Mouse (Mus musculus): ENCODE measurements at regions not wholly inside any gene's neighbourhood (a gene's known extent, or its start where the extent isn't known, plus 50 kb on each side); places are given as distances from the start of the nearest gene placed in this dataset.

GRCm38 (mm10) chr6:89069108-89069507 lies 167.1 kb downstream of the Tpra1 start:
- Histone ChIP-seq H3K27ac (replicated peaks; ENCODE audit: low read depth, low read length) (no peak overlapping the region), H3K4me3 (ENCODE audit: low read depth, low read length) (no peak overlapping the region), H3K9me3 (replicated peaks; ENCODE audit: control insufficient read depth, low read length) (no peaks in the 10 kb centered on the region), H3K36me3 (replicated peaks; ENCODE audit: control insufficient read depth, insufficient read depth, low read depth, low read length) (no peaks in the 10 kb centered on the region), H3K9ac (replicated peaks; ENCODE audit: low read length) (no peak overlapping the region), H3K4me2 (ENCODE audit: low read depth, low read length) (no peak overlapping the region), H3K4me1 (ENCODE audit: control insufficient read depth, insufficient read depth, low read length) (no peaks in the 10 kb centered on the region), H3K27me3 (ENCODE audit: control insufficient read depth, insufficient read depth, low read length) (no peaks in the 10 kb centered on the region)
- DNase-seq (ENCODE audit: low spot score) = no peak
- WGBS = 84% methylated on average over 5 of the region's 5 CpGs
- ATAC-seq (replicated peaks; ENCODE audit: insufficient number of reproducible peaks, low FRiP score, low TSS enrichment, low read depth) = no peak

- H3K9ac ChIP-seq (replicated peaks; ENCODE audit: low read length) = no peak overlapping the region
Measured at GRCm38 (mm10) chr6:89070011-89070410, 168.0 kb downstream of the Tpra1 start.

DNA sequence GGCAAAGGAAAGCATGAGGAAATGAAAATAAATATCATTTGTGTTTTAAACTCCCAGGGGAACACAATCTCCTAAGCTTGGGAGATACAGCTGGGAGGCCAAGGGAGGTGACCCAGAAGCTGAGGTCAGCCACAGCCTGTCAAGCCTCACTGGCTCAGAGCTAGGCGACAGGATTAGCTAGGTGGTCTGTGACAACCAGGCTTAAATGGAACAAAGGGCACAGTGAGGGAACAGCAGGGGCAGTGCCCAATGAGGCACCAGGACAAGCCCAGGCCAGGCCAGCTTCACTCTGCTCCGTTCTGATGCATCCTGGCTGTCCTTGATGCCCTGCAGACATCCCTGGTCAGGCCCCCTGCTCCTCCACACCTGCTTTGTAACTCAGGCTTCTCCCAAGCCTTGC lies 169.7 kb downstream of the Tpra1 start:
- Histone ChIP-seq H3K9ac (replicated peaks; ENCODE audit: low read length) (no peak overlapping the region), H3K27ac (replicated peaks; ENCODE audit: low read depth, low read length) (no peak overlapping the region), H3K4me3 (ENCODE audit: low read depth, low read length) (no peak overlapping the region), H3K4me1 (ENCODE audit: control insufficient read depth, insufficient read depth, low read length) (no peaks in the 10 kb centered on the region), H3K4me2 (ENCODE audit: low read depth, low read length) (no peak overlapping the region), H3K27me3 (ENCODE audit: control insufficient read depth, insufficient read depth, low read length) (no peaks in the 10 kb centered on the region), H3K36me3 (replicated peaks; ENCODE audit: control insufficient read depth, insufficient read depth, low read depth, low read length) (no peaks in the 10 kb centered on the region), H3K9me3 (replicated peaks; ENCODE audit: control insufficient read depth, low read length) (no peaks in the 10 kb centered on the region)
- ATAC-seq (replicated peaks; ENCODE audit: insufficient number of reproducible peaks, low FRiP score, low TSS enrichment, low read depth) (no peak), DNase-seq (ENCODE audit: low spot score) (no peak)
- WGBS = 0% methylated on average over 2 of the region's 2 CpGs

More at GRCm38 (mm10) chr6:89070011-89070410, 168.0 kb downstream of the Tpra1 start:
- Histone ChIP-seq H3K27ac (replicated peaks; ENCODE audit: low read depth, low read length) (no peak overlapping the region), H3K36me3 (replicated peaks; ENCODE audit: control insufficient read depth, insufficient read depth, low read depth, low read length) (no peaks in the 10 kb centered on the region), H3K4me2 (ENCODE audit: low read depth, low read length) (no peak overlapping the region), H3K27me3 (ENCODE audit: control insufficient read depth, insufficient read depth, low read length) (no peaks in the 10 kb centered on the region), H3K9me3 (replicated peaks; ENCODE audit: control insufficient read depth, low read length) (no peaks in the 10 kb centered on the region), H3K4me3 (ENCODE audit: low read depth, low read length) (no peak overlapping the region), H3K4me1 (ENCODE audit: control insufficient read depth, insufficient read depth, low read length) (no peaks in the 10 kb centered on the region)
- DNase-seq (ENCODE audit: low spot score) = peak; percentile 81
- no peak for ATAC-seq (replicated peaks; ENCODE audit: insufficient number of reproducible peaks, low FRiP score, low TSS enrichment, low read depth)
- 14% methylated on average over 3 of the region's 3 CpGs for WGBS

- no peaks in the 10 kb centered on the region for H3K27me3 ChIP-seq (ENCODE audit: control insufficient read depth, insufficient read depth, low read length)
- H3K27ac ChIP-seq (replicated peaks; ENCODE audit: low read depth, low read length) = no peak overlapping the region
- ATAC-seq (replicated peaks; ENCODE audit: insufficient number of reproducible peaks, low FRiP score, low TSS enrichment, low read depth) (no peak), DNase-seq (ENCODE audit: low spot score) (no peak)
- H3K4me1 ChIP-seq (ENCODE audit: control insufficient read depth, insufficient read depth, low read length) = no peaks in the 10 kb centered on the region
- no peak overlapping the region for H3K4me3 ChIP-seq (ENCODE audit: low read depth, low read length)
- H3K4me2 ChIP-seq (ENCODE audit: low read depth, low read length) = no peak overlapping the region
- H3K9ac ChIP-seq (replicated peaks; ENCODE audit: low read length) = no peak overlapping the region
- no peaks in the 10 kb centered on the region for H3K36me3 ChIP-seq (replicated peaks; ENCODE audit: control insufficient read depth, insufficient read depth, low read depth, low read length)
- 56% methylated on average over 2 of the region's 2 CpGs for WGBS
- no peaks in the 10 kb centered on the region for H3K9me3 ChIP-seq (replicated peaks; ENCODE audit: control insufficient read depth, low read length)
Measured at GRCm38 (mm10) chr6:89072569-89072968, 170.5 kb downstream of the Tpra1 start.

- Histone ChIP-seq H3K9me3 (replicated peaks; ENCODE audit: control insufficient read depth, low read length) (no peaks in the 10 kb centered on the region), H3K9ac (replicated peaks; ENCODE audit: low read length) (no peak overlapping the region), H3K27ac (replicated peaks; ENCODE audit: low read depth, low read length) (no peak overlapping the region), H3K4me2 (ENCODE audit: low read depth, low read length) (no peak overlapping the region), H3K36me3 (replicated peaks; ENCODE audit: control insufficient read depth, insufficient read depth, low read depth, low read length) (no peaks in the 10 kb centered on the region), H3K4me1 (ENCODE audit: control insufficient read depth, insufficient read depth, low read length) (no peaks in the 10 kb centered on the region), H3K4me3 (ENCODE audit: low read depth, low read length) (no peak overlapping the region), H3K27me3 (ENCODE audit: control insufficient read depth, insufficient read depth, low read length) (no peaks in the 10 kb centered on the region)
- 70% methylated on average over 6 of the region's 6 CpGs for WGBS
- ATAC-seq (replicated peaks; ENCODE audit: insufficient number of reproducible peaks, low FRiP score, low TSS enrichment, low read depth) = no peak
- no peak for DNase-seq (ENCODE audit: low spot score)
Measured at GRCm38 (mm10) chr6:89081624-89082300, 179.7 kb downstream of the Tpra1 start.

- no peak overlapping the region for H3K4me3 ChIP-seq (ENCODE audit: low read depth, low read length)
- no peaks in the 10 kb centered on the region for H3K27me3 ChIP-seq (ENCODE audit: control insufficient read depth, insufficient read depth, low read length)
- DNase-seq (ENCODE audit: low spot score) = no peak
- ATAC-seq (replicated peaks; ENCODE audit: insufficient number of reproducible peaks, low FRiP score, low TSS enrichment, low read depth) = no peak
- H3K27ac ChIP-seq (replicated peaks; ENCODE audit: low read depth, low read length) = no peak overlapping the region
- WGBS = 94% methylated on average over 3 of the region's 3 CpGs
- no peak overlapping the region for H3K9ac ChIP-seq (replicated peaks; ENCODE audit: low read length)
- H3K4me1 ChIP-seq (ENCODE audit: control insufficient read depth, insufficient read depth, low read length) = no peaks in the 10 kb centered on the region
- no peaks in the 10 kb centered on the region for H3K9me3 ChIP-seq (replicated peaks; ENCODE audit: control insufficient read depth, low read length)
- no peaks in the 10 kb centered on the region for H3K36me3 ChIP-seq (replicated peaks; ENCODE audit: control insufficient read depth, insufficient read depth, low read depth, low read length)
- no peak overlapping the region for H3K4me2 ChIP-seq (ENCODE audit: low read depth, low read length)
Measured at GRCm38 (mm10) chr6:89084437-89084836, 182.4 kb downstream of the Tpra1 start.

- 83% methylated on average over 6 of the region's 6 CpGs for WGBS
- Histone ChIP-seq H3K27ac (replicated peaks; ENCODE audit: low read depth, low read length) (no peak overlapping the region), H3K9ac (replicated peaks; ENCODE audit: low read length) (no peak overlapping the region), H3K4me2 (ENCODE audit: low read depth, low read length) (no peak overlapping the region), H3K4me1 (ENCODE audit: control insufficient read depth, insufficient read depth, low read length) (no peaks in the 10 kb centered on the region), H3K4me3 (ENCODE audit: low read depth, low read length) (no peak overlapping the region), H3K36me3 (replicated peaks; ENCODE audit: control insufficient read depth, insufficient read depth, low read depth, low read length) (no peaks in the 10 kb centered on the region), H3K9me3 (replicated peaks; ENCODE audit: control insufficient read depth, low read length) (no peaks in the 10 kb centered on the region), H3K27me3 (ENCODE audit: control insufficient read depth, insufficient read depth, low read length) (no peaks in the 10 kb centered on the region)
- DNase-seq (ENCODE audit: low spot score) (no peak), ATAC-seq (replicated peaks; ENCODE audit: insufficient number of reproducible peaks, low FRiP score, low TSS enrichment, low read depth) (no peak)
Measured at GRCm38 (mm10) chr6:89085151-89085550, 183.1 kb downstream of the Tpra1 start.

DNA sequence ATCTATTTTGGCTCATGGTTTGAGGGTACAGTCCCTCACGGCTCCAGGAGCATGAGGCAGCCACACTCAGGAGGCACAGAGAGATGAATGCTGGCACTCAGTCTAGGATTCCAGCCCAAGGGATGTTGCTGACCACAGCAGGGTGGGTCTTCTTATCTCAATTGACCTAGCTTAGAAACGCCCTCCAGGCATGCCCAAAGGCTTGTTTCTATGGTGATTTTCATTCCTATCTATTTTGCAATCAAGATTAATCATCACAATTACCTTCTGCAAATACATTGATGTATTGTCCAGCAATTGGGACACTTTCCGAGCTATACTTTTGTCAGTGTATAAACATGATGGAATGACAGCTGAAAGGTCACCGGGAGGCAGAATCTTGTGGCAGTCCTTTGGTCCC lies 185.6 kb downstream of the Tpra1 start:
- 72% methylated on average over 4 of the region's 4 CpGs for WGBS
- DNase-seq (ENCODE audit: low spot score) (no peak), ATAC-seq (replicated peaks; ENCODE audit: insufficient number of reproducible peaks, low FRiP score, low TSS enrichment, low read depth) (no peak)
- no peak overlapping the region for H3K4me3 ChIP-seq (ENCODE audit: low read depth, low read length)
- no peaks in the 10 kb centered on the region for H3K4me1 ChIP-seq (ENCODE audit: control insufficient read depth, insufficient read depth, low read length)
- H3K9ac ChIP-seq (replicated peaks; ENCODE audit: low read length) = no peak overlapping the region
- no peaks in the 10 kb centered on the region for H3K9me3 ChIP-seq (replicated peaks; ENCODE audit: control insufficient read depth, low read length)
- no peaks in the 10 kb centered on the region for H3K36me3 ChIP-seq (replicated peaks; ENCODE audit: control insufficient read depth, insufficient read depth, low read depth, low read length)
- H3K4me2 ChIP-seq (ENCODE audit: low read depth, low read length) = no peak overlapping the region
- H3K27me3 ChIP-seq (ENCODE audit: control insufficient read depth, insufficient read depth, low read length) = no peaks in the 10 kb centered on the region
- no peak overlapping the region for H3K27ac ChIP-seq (replicated peaks; ENCODE audit: low read depth, low read length)

Data from embryonic facial prominence, embryonic 11.5 days (tissue).